Mouse (Mus musculus): Measurements from ENCODE around the gene Vmn1r159.
"Not testable (repeated sequence)": the region's sequence is repeated elsewhere in the genome, so short reads cannot be mapped to it uniquely, and the experiment has no call there.

The Vmn1r159 gene

DNA sequence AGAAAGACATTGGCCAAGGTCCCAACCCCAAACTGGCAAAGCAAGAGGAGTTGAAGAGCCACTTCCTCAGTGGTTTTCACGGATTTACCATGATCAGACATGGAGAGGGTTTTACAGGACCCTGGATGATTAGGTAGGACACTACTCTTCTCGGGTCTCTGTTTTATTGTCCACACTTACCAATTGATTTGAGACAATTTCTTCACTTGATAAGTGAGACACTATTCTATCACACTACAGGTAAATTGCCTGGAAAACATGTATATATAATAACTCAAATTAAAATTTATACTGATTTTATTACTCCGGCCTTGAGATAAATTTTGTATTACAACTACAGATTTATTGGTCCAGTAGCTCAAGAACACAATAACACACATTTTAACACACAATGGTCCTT lies at the start of gene Vmn1r159:
Vmn1r159 (minus strand) TSS at position 101 of the 400 bp plus-strand sequence.
- DNase-seq (ENCODE audit: low read depth), result not testable (repeated sequence)

GRCm38 (mm10) chr7:22870924-22871323 lies 27.5 kb upstream of the Vmn1r159 start, which contains the start of gene Vmn1r160:
Gene Vmn1r160, plus strand, starts transcription at chr7:22871224.
- DNase-seq (ENCODE audit: low read depth), result not testable (repeated sequence)

All from c-Kit-positive CD71-positive TER-119-negative erythroid progenitor cells, embryonic 14.5 days (primary cell).